Mouse (Mus musculus): ENCODE measurements around the gene Gm765.

The Gm765 gene

DNA sequence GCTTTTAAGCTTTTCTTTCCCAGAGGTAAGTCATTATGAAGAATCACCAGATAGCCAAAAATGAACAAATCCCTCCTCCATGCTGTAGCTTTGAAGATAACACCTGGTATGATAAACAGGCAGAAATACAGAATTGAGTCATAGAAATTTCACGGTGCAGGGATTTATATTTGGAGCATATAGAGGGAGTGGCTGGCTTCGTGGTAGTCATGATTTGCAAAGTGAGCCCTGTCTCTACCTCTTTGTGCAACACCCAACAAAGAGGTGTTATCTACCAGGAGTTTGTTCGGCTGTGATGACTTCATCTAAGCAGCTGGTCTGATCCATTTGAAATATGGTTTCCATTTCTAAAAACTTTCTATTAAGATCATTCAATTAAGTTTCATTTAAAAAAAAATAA, 130.3 kb downstream of the Gm765 start:
- DNase-seq (ENCODE audit: low read depth), result no peak

DNA sequence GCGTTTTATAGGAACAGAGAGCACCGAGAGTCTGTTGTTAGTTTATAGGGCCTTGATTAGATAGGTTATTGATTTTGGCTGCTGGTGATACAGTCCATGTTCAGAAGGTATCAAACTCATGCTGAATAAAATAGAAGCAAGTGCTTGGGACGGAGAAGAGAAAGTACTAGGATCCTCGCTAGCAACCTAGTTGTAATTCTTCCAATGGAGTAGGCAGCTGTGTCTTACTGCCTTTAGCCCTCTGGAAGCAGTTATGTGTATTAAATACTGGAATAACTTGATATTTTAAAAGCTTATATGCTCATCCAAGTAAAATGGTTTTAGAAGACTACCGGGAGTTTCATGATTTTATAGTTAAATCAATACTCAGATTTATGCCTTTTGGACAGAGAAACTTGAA, 132.3 kb downstream of the Gm765 start:
- no peak for DNase-seq (ENCODE audit: low read depth)

DNA sequence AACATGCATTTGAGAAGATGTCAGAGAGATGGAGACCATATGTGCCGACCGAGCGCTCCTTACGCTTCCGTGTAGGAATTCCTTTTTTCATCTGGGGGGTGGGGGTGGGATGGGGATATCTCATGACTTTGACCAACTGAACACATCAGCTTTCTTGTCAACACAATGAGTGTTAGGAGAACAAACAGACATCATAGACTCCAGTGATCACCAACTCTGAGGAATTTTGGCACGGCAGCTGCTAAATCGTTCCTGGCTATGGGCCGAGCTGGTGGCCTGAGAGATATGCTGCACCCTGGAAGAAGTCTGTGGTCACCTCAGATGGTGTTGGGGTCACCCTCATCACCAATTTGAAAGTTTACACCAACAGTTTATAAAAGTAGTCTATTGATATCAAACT, 134.5 kb downstream of the Gm765 start:
- DNase-seq (ENCODE audit: low read depth), result no peak

DNA sequence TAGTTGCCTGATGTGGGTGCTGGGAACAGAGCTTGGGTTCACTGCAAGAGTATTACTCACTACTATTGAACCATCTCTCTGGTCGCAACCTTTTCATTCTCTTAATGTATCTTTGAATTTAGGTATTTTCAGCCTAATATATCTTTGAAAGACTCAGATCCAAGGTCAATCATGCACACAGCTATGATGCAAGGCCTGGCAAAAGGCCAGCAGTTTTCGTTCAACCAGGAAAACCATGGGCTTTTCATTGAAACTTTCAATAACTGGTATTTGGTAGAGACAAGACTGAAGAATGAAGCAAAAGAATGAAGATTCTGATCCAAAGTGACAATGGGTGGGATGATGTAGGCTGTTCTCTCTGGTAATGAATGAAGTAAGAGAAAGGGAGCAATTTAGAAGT, 143.8 kb downstream of the Gm765 start:
- no peak for DNase-seq (ENCODE audit: low read depth)

DNA sequence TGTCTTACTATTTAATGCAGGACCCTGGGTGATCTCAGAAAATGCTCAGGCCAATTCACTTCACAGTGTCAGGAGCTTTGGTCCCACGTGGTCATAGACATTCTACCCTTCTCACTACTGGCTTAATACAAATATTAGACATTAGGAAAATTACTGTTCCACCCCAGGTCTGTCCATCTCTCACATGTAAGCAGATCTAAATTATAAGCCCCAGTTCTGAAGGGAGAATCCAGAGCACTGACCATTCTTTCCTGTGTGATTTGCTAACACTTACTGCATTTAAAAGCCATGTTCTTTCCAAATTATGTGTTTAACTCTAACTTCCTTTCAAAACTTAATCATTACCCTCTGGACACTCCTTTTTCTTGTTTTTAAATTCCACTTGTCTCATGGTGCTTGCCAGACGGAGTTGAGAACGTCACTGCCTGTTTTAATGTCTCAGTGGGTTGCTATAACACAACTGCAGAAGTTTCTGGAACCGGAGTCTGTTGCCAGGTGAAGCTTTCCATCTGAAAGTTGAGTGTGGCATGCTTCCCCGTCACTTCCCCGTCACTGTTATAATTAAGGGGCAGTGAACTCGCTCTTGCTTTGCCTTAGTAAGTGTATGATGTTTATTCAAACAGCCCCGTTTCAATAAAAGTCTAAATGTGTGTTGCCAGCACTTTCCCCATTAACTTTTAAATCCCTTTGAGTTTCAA, 151.7 kb downstream of the Gm765 start:
- DNase-seq (ENCODE audit: low read depth), result no peak

All from c-Kit-positive CD71-positive TER-119-negative erythroid progenitor cells, embryonic 14.5 days (primary cell).